Mouse (Mus musculus): ENCODE measurements at regions not wholly inside any gene's neighbourhood (a gene's known extent, or its start where the extent isn't known, plus 50 kb on each side); places are given as distances from the start of the nearest gene placed in this dataset.

GRCm38 (mm10) chr2:157633286-157633685, 62.2 kb upstream of the Blcap start:
- DNase-seq: no peak

- DNase-seq: peak; percentile 77
Observed at GRCm38 (mm10) chr2:157635670-157636069, 64.6 kb upstream of the Blcap start.

GRCm38 (mm10) chr2:157640873-157641272, 69.8 kb upstream of the Blcap start:
- no peak for DNase-seq

DNA sequence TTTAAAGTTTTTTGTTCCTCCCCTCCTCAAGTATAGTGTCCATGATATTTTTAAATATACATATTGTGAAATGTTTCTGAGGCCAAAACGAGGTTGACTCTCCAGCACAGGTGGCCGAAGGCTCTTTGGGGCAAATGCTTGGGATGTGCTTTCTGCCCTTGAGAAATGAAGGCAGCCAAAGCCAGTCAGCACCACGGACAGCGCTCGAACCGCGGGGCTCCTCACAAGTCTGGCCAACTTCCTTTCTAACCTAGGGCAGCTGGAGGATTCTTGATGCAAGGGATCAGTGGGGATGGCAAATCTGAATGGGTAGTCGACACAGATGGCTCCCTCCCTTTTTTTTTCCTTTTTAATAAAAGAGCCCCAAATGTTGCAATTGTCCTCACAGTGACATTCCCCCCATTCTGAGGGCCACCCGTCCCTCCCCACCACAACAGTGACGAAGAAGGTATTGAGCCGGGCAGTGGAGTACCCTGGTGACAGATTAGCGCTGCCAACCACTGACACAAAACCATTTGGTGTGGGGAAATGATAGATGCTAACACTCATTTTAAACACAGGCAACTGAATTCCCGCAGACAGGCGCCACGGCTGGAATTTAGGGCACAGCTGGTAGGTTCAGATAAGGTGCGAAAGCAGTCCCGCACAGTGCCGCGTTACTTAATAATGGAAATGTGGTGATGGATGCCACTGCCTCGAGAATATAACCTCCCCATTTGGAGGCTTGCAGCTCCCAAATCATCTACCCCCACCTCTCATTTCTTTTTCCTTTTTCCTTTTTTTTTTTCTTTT, 73.4 kb upstream of the Ctnnbl1 start:
- peak; percentile 65 for DNase-seq

DNA sequence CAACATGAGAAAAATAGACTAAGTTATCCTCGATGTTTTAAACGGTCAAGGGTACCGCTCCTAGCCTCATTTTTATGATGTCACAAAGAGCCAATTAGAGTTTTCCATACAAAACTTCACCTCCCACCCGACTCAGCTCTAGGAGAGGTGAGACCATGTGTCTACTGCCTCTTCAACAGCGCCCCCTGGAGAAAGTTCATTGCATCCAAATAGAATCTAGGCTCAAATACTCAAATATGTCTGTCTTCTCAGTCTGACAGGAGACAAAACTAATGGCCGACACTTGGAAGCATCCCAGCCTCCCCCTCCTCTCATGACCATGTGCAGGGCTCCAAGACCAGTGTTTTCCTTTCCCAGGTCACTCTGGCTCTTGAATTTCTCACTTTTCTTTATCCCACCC, 72.7 kb upstream of the Ctnnbl1 start:
- no peak for DNase-seq

- no peak for DNase-seq
Observed at GRCm38 (mm10) chr2:157670191-157670590, 67.0 kb upstream of the Ctnnbl1 start.

DNA sequence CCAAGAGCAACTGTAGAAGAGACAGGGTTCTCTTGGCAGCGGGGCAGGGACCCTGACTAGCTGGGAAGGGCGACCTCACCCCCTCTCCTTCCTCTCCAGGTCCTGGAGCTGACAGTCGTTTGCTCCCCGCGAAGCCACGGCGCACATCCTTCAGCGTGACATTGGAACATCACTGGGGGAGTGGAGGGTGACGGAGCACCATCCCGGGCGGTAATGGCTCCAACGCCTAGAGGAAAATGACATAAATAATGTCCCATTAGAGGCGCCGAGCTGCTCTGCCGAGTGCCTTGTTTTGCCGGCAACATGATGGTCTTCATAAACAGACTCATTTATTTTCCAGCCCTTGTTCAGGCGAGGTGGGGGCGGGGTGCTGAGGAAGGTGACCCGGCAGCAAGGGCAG, 62.3 kb upstream of the Ctnnbl1 start:
- no peak for DNase-seq

- peak; percentile 22 for DNase-seq
Observed at GRCm38 (mm10) chr2:157676396-157677176, 60.6 kb upstream of the Ctnnbl1 start.

DNA sequence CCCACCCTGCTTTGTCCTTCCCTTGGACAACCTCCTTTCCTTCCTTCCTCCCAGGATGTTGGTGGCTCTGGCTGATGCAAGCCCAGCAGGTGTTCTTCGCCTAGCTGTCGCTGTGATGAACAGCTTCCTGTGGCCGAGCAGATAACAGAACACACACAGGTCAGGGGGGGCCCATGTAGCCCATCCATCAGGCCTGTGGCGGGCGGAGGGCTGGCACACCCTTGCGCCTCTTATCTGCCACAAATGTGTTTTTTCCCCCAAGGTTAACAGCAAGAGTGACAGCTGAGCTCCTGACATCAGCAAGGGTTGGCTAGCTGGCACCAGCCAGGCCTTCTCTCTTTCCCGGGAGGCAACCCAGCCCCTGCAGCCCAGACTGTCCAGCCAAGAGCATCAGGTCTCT, 59.9 kb upstream of the Ctnnbl1 start:
- peak; percentile 65 for DNase-seq

DNA sequence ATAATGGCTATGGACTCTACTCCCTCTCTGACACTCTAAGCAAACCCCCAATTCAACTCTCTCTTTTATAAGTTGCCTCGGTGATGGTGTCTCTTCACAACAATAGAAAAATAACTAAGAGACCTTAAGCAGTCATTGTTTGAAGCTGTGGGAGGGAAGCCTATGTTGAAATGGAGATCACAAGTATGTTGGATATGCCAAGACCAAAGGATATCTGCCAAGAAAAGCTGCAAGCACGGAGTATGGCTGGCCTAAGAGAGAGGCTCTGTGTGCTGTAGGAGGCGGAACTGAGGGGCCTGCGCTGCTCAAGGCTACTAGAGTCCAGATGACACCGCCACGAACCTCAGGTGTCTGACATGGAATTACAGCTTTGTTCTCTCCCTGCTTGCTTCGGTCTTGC, 55.3 kb upstream of the Ctnnbl1 start:
- no peak for DNase-seq

Measured in liver (tissue).